Mouse (Mus musculus) cortical plate, adult 2 months (tissue): ENCODE measurements around the gene Sncb.

Experiments
- CTCF ChIP-seq: fragments of 200-500 bp; IDR thresholded peaks from 2 replicates; pipeline ENCODE4 v1.5.1; 2011; ENCODE audit warnings: mild to moderate bottlenecking, control low read depth, low read length; ENCODE audit not compliant: insufficient read depth; ENCODE audit errors: extremely low read depth
- POLR2A ChIP-seq: fragments of 200-500 bp; IDR thresholded peaks from 2 replicates; pipeline ENCODE4 v1.6.1; 2011; ENCODE audit warnings: mild to moderate bottlenecking, low read length, control low read depth; ENCODE audit not compliant: insufficient read depth; ENCODE audit errors: extremely low read depth

- TF ChIP-seq CTCF = no peak
- no peak for TF ChIP-seq POLR2A
These were observed 19.5 kb downstream of the Sncb start for GRCm38 (mm10) chr13:54746896-54747295.
